Mouse (Mus musculus): ENCODE results near the gene Slc9a5. TPM values are rescaled to one million over a fixed set of nuclear protein-coding genes. Genes with fewer than 3 reads are reported as not detected.

Gene Slc9a5
- polyA plus RNA-seq, 1 experiment from 2014 or later: 1.3 TPM

- Histone ChIP-seq H3K9me3 (ENCODE audit: control insufficient read depth, low read length) (0 out of 2 replicates have a peak, but pooled peaks cover 5% of the 10 kb centered on the region), H3K27me3 (ENCODE audit: control insufficient read depth, insufficient read depth, low read length) (peaks cover 28% of the 10 kb centered on the region), H3K4me3 (ENCODE audit: control insufficient read depth in 1 of 2, insufficient read depth in 1 of 2, low read depth in 1 of 2, low read length in 2 of 2) (no peak overlapping the region), H3K27ac (replicated peaks in 1 of 2; ENCODE audit: control insufficient read depth in 1 of 2, insufficient read depth in 1 of 2, low read depth in 2 of 2, low read length in 2 of 2) (no peak overlapping the region), H3K4me2 (ENCODE audit: low read length) (no peak overlapping the region), H3K36me3 (ENCODE audit: control insufficient read depth, insufficient read depth, low read length) (no peaks in the 10 kb centered on the region), H3K4me1 (ENCODE audit: control insufficient read depth in 2 of 2, insufficient read depth in 2 of 2, low read length in 2 of 2) (no peaks in the 10 kb centered on the region), H3K9ac (ENCODE audit: low read length) (no peak overlapping the region)
- WGBS: 31% methylated on average over 3 of the region's 3 CpGs
- ATAC-seq (ENCODE audit: insufficient number of reproducible peaks, insufficient read depth, low FRiP score, low read depth): no peak
Observed at GRCm38 (mm10) chr8:105397747-105398146, 49.1 kb downstream of the Slc9a5 start.

GRCm38 (mm10) chr8:105400016-105400415 lies 51.4 kb downstream of the Slc9a5 start:
- ATAC-seq (ENCODE audit: insufficient number of reproducible peaks, insufficient read depth, low FRiP score, low read depth): no peak
- H3K27me3 ChIP-seq (ENCODE audit: control insufficient read depth, insufficient read depth, low read length): peaks cover 19% of the 10 kb centered on the region; the same call in 1 of the 2 replicates
- no peak overlapping the region for H3K4me2 ChIP-seq (ENCODE audit: low read length)
- no peak overlapping the region for H3K4me3 ChIP-seq (ENCODE audit: control insufficient read depth in 1 of 2, insufficient read depth in 1 of 2, low read depth in 1 of 2, low read length in 2 of 2)
- H3K4me1 ChIP-seq (ENCODE audit: control insufficient read depth in 2 of 2, insufficient read depth in 2 of 2, low read length in 2 of 2): no peaks in the 10 kb centered on the region
- H3K36me3 ChIP-seq (ENCODE audit: control insufficient read depth, insufficient read depth, low read length): no peaks in the 10 kb centered on the region
- no peak overlapping the region for H3K9ac ChIP-seq (ENCODE audit: low read length)
- 80% methylated on average over 5 of the region's 5 CpGs for WGBS
- H3K9me3 ChIP-seq (ENCODE audit: control insufficient read depth, low read length): 0 out of 2 replicates have a peak, but pooled peaks cover 5% of the 10 kb centered on the region
- no peak overlapping the region for H3K27ac ChIP-seq (replicated peaks in 1 of 2; ENCODE audit: control insufficient read depth in 1 of 2, insufficient read depth in 1 of 2, low read depth in 2 of 2, low read length in 2 of 2)

- no peak for ATAC-seq (ENCODE audit: insufficient number of reproducible peaks, insufficient read depth, low FRiP score, low read depth)
- WGBS: 83% methylated on average over 8 of the region's 8 CpGs
Observed at GRCm38 (mm10) chr8:105403467-105403866, 54.8 kb downstream of the Slc9a5 start.

GRCm38 (mm10) chr8:105404496-105404895 lies 55.9 kb downstream of the Slc9a5 start:
- Histone ChIP-seq H3K4me3 (ENCODE audit: control insufficient read depth in 1 of 2, insufficient read depth in 1 of 2, low read depth in 1 of 2, low read length in 2 of 2) (no peak overlapping the region), H3K27ac (replicated peaks in 1 of 2; ENCODE audit: control insufficient read depth in 1 of 2, insufficient read depth in 1 of 2, low read depth in 2 of 2, low read length in 2 of 2) (no peak overlapping the region), H3K36me3 (ENCODE audit: control insufficient read depth, insufficient read depth, low read length) (no peaks in the 10 kb centered on the region), H3K27me3 (ENCODE audit: control insufficient read depth, insufficient read depth, low read length) (no peaks in the 10 kb centered on the region), H3K4me1 (ENCODE audit: control insufficient read depth in 2 of 2, insufficient read depth in 2 of 2, low read length in 2 of 2) (no peaks in the 10 kb centered on the region), H3K9ac (ENCODE audit: low read length) (no peak overlapping the region), H3K4me2 (ENCODE audit: low read length) (no peak overlapping the region), H3K9me3 (ENCODE audit: control insufficient read depth, low read length) (0 out of 2 replicates have a peak, but pooled peaks cover 5% of the 10 kb centered on the region)
- no peak for ATAC-seq (ENCODE audit: insufficient number of reproducible peaks, insufficient read depth, low FRiP score, low read depth)
- 62% methylated on average over 1 of the region's 1 CpGs for WGBS

More at GRCm38 (mm10) chr8:105403467-105403866, 54.8 kb downstream of the Slc9a5 start:
- Histone ChIP-seq H3K27ac (replicated peaks in 1 of 2; ENCODE audit: control insufficient read depth in 1 of 2, insufficient read depth in 1 of 2, low read depth in 2 of 2, low read length in 2 of 2) (no peak overlapping the region), H3K27me3 (ENCODE audit: control insufficient read depth, insufficient read depth, low read length) (peaks cover 1% of the 10 kb centered on the region; the same call in 1 of the 2 replicates), H3K36me3 (ENCODE audit: control insufficient read depth, insufficient read depth, low read length) (no peaks in the 10 kb centered on the region), H3K4me2 (ENCODE audit: low read length) (no peak overlapping the region), H3K9ac (ENCODE audit: low read length) (no peak overlapping the region), H3K4me1 (ENCODE audit: control insufficient read depth in 2 of 2, insufficient read depth in 2 of 2, low read length in 2 of 2) (no peaks in the 10 kb centered on the region), H3K4me3 (ENCODE audit: control insufficient read depth in 1 of 2, insufficient read depth in 1 of 2, low read depth in 1 of 2, low read length in 2 of 2) (no peak overlapping the region), H3K9me3 (ENCODE audit: control insufficient read depth, low read length) (0 out of 2 replicates have a peak, but pooled peaks cover 5% of the 10 kb centered on the region)

- no peak overlapping the region for H3K27ac ChIP-seq (replicated peaks in 1 of 2; ENCODE audit: control insufficient read depth in 1 of 2, insufficient read depth in 1 of 2, low read depth in 2 of 2, low read length in 2 of 2)
- no peak for ATAC-seq (ENCODE audit: insufficient number of reproducible peaks, insufficient read depth, low FRiP score, low read depth)
- no peak overlapping the region for H3K4me2 ChIP-seq (ENCODE audit: low read length)
Observed at GRCm38 (mm10) chr8:105406416-105406815, 57.8 kb downstream of the Slc9a5 start.

GRCm38 (mm10) chr8:105408331-105408730 lies 59.7 kb downstream of the Slc9a5 start:
- Histone ChIP-seq H3K27me3 (ENCODE audit: control insufficient read depth, insufficient read depth, low read length) (peaks cover 13% of the 10 kb centered on the region), H3K27ac (replicated peaks in 1 of 2; ENCODE audit: control insufficient read depth in 1 of 2, insufficient read depth in 1 of 2, low read depth in 2 of 2, low read length in 2 of 2) (no peak overlapping the region), H3K9me3 (ENCODE audit: control insufficient read depth, low read length) (no peaks in the 10 kb centered on the region), H3K36me3 (ENCODE audit: control insufficient read depth, insufficient read depth, low read length) (no peaks in the 10 kb centered on the region), H3K4me3 (ENCODE audit: control insufficient read depth in 1 of 2, insufficient read depth in 1 of 2, low read depth in 1 of 2, low read length in 2 of 2) (no peak overlapping the region), H3K4me1 (ENCODE audit: control insufficient read depth in 2 of 2, insufficient read depth in 2 of 2, low read length in 2 of 2) (peaks cover 0 to 1% of the 10 kb centered on the region in 2 experiments; a peak in 2 of 4 replicates), H3K4me2 (ENCODE audit: low read length) (no peak overlapping the region), H3K9ac (ENCODE audit: low read length) (no peak overlapping the region)
- ATAC-seq (ENCODE audit: insufficient number of reproducible peaks, insufficient read depth, low FRiP score, low read depth): no peak
- 54% methylated on average over 7 of the region's 7 CpGs for WGBS

More at GRCm38 (mm10) chr8:105406416-105406815, 57.8 kb downstream of the Slc9a5 start:
- WGBS: 75% methylated on average over 10 of the region's 10 CpGs
- no peaks in the 10 kb centered on the region for H3K36me3 ChIP-seq (ENCODE audit: control insufficient read depth, insufficient read depth, low read length)
- no peak overlapping the region for H3K9ac ChIP-seq (ENCODE audit: low read length)
- H3K9me3 ChIP-seq (ENCODE audit: control insufficient read depth, low read length): no peaks in the 10 kb centered on the region
- H3K27me3 ChIP-seq (ENCODE audit: control insufficient read depth, insufficient read depth, low read length): no peaks in the 10 kb centered on the region
- H3K4me1 ChIP-seq (ENCODE audit: control insufficient read depth in 2 of 2, insufficient read depth in 2 of 2, low read length in 2 of 2): no peaks in the 10 kb centered on the region
- H3K4me3 ChIP-seq (ENCODE audit: control insufficient read depth in 1 of 2, insufficient read depth in 1 of 2, low read depth in 1 of 2, low read length in 2 of 2): no peak overlapping the region

- Histone ChIP-seq H3K36me3 (ENCODE audit: control insufficient read depth, insufficient read depth, low read length) (no peaks in the 10 kb centered on the region), H3K4me1 (ENCODE audit: control insufficient read depth in 2 of 2, insufficient read depth in 2 of 2, low read length in 2 of 2) (peaks cover 4 to 7% of the 10 kb centered on the region in 2 experiments), H3K4me3 (ENCODE audit: control insufficient read depth in 1 of 2, insufficient read depth in 1 of 2, low read depth in 1 of 2, low read length in 2 of 2) (no peak overlapping the region), H3K9ac (ENCODE audit: low read length) (no peak overlapping the region), H3K9me3 (ENCODE audit: control insufficient read depth, low read length) (no peaks in the 10 kb centered on the region), H3K27me3 (ENCODE audit: control insufficient read depth, insufficient read depth, low read length) (peaks cover 28% of the 10 kb centered on the region), H3K4me2 (ENCODE audit: low read length) (no peak overlapping the region), H3K27ac (replicated peaks in 1 of 2; ENCODE audit: control insufficient read depth in 1 of 2, insufficient read depth in 1 of 2, low read depth in 2 of 2, low read length in 2 of 2) (no peak overlapping the region)
- 90% methylated on average over 6 of the region's 6 CpGs for WGBS
- ATAC-seq (ENCODE audit: insufficient number of reproducible peaks, insufficient read depth, low FRiP score, low read depth): no peak
Observed at GRCm38 (mm10) chr8:105409947-105410346, 61.3 kb downstream of the Slc9a5 start.

- H3K4me3 ChIP-seq (ENCODE audit: control insufficient read depth in 1 of 2, insufficient read depth in 1 of 2, low read depth in 1 of 2, low read length in 2 of 2): peak within 1 kb of the TSS; percentile 16 to 31; a peak in 3 of 4 replicates
- no peaks in the 10 kb centered on the region for H3K9me3 ChIP-seq (ENCODE audit: control insufficient read depth, low read length)
- ATAC-seq (ENCODE audit: insufficient number of reproducible peaks, insufficient read depth, low FRiP score, low read depth): peak; percentile 47; the same call in 1 of the 2 replicates
- H3K27ac ChIP-seq (replicated peaks in 1 of 2; ENCODE audit: control insufficient read depth in 1 of 2, insufficient read depth in 1 of 2, low read depth in 2 of 2, low read length in 2 of 2): no peak within 1 kb of the TSS
- H3K27me3 ChIP-seq (ENCODE audit: control insufficient read depth, insufficient read depth, low read length): peaks cover 37% of the 10 kb centered on the region
- H3K36me3 ChIP-seq (ENCODE audit: control insufficient read depth, insufficient read depth, low read length): no peaks in the 10 kb centered on the region
- no peak within 1 kb of the TSS for H3K9ac ChIP-seq (ENCODE audit: low read length)
- peaks cover 4 to 7% of the 10 kb centered on the region in 2 experiments for H3K4me1 ChIP-seq (ENCODE audit: control insufficient read depth in 2 of 2, insufficient read depth in 2 of 2, low read length in 2 of 2)
- H3K4me2 ChIP-seq (ENCODE audit: low read length): peak within 1 kb of the TSS; percentile 64
- 3% methylated on average over 33 of the region's 34 CpGs for WGBS
Observed at GRCm38 (mm10) chr8:105413391-105413790, 64.7 kb downstream of the Slc9a5 start, which contains the start of the genes Kctd19 and Lrrc36. TSS of gene Kctd19 (minus strand) at chr8:105413502. TSS of gene Lrrc36 (plus strand) at chr8:105413571.
